Mouse (Mus musculus) limb, embryonic 12.5 days (tissue): Measurements from ENCODE around the gene Spib. TPM values are rescaled to one million over a fixed set of nuclear protein-coding genes. Genes with fewer than 3 reads are reported as not detected.

ENCODE experiments used
- ATAC-seq: fragments of 200-750 bp; cut with Nextera tagmentation; 2 replicates; pipeline ENCODE4 v1.8.0; 2017; ENCODE audit warnings: low read depth, moderate TSS enrichment; ENCODE audit not compliant: insufficient number of reproducible peaks, insufficient read depth, low FRiP score, low TSS enrichment
- H3K27ac ChIP-seq: fragments of 300-500 bp; sonication (generic); 2 replicates; pipeline ENCODE4 v1.5.1; 2016; ENCODE audit warnings: mild to moderate bottlenecking, moderate library complexity
- H3K27me3 ChIP-seq: fragments of 300-500 bp; sonication (generic); 2 replicates; pipeline ENCODE4 v1.6.1; 2016; ENCODE audit warnings: mild to moderate bottlenecking, moderate library complexity
- H3K36me3 ChIP-seq: fragments of 300-500 bp; sonication (generic); 2 replicates; pipeline ENCODE4 v1.6.1; 2016; ENCODE audit warnings: mild to moderate bottlenecking, moderate library complexity
- H3K4me1 ChIP-seq: fragments of 300-500 bp; sonication (generic); replicated peaks from 2 replicates; pipeline ENCODE4 v1.6.1; 2016
- H3K4me2 ChIP-seq: fragments of 300-500 bp; sonication (generic); 2 replicates; pipeline ENCODE4 v1.6.1; 2016; ENCODE audit warnings: mild to moderate bottlenecking, moderate library complexity
- H3K4me3 ChIP-seq: fragments of 300-500 bp; sonication (generic); replicated peaks from 2 replicates; pipeline ENCODE4 v1.5.1; 2016; ENCODE audit warnings: mild to moderate bottlenecking
- H3K9ac ChIP-seq: fragments of 300-500 bp; sonication (generic); replicated peaks from 2 replicates; pipeline ENCODE4 v1.6.1; 2016; ENCODE audit warnings: mild to moderate bottlenecking, moderate library complexity
- H3K9me3 ChIP-seq: fragments of 300-500 bp; sonication (generic); 2 replicates; pipeline ENCODE4 v1.6.1; 2016; ENCODE audit warnings: mild to moderate bottlenecking, moderate library complexity
- WGBS: fragments of 180-500 bp; shearing (Covaris S2); methylation state at CpG from one replicate; pipeline ENCODE4 v1.1.7; 2016; 5-methylcytosine and 5-hydroxymethylcytosine counted together
- polyA plus RNA-seq: library from polyadenylated mRNA; unstranded; fragments of >200 nt; fragmentation: Nextera tagmentation; extraction: Ambion mirVana; gene quantifications from 2 replicates; pipeline ENCODE4 v1.2.1, GENCODE M21; 2016

Gene Spib
- polyA plus RNA-seq, 1 experiment from 2014 or later = 0.34 TPM

- ATAC-seq = no peak
- peaks cover 10% of the 10 kb centered on the region for H3K4me1 ChIP-seq
- no peak within 1 kb of the TSS for H3K27ac ChIP-seq
- H3K27me3 ChIP-seq = peaks cover 93% of the 10 kb centered on the region
- no peak within 1 kb of the TSS for H3K4me3 ChIP-seq
- peak within 1 kb of the TSS; percentile 26 for H3K4me2 ChIP-seq
- no peaks in the 10 kb centered on the region for H3K9me3 ChIP-seq
- no peaks in the 10 kb centered on the region for H3K36me3 ChIP-seq
- WGBS = 22% methylated on average over 12 of the region's 12 CpGs
- H3K9ac ChIP-seq = no peak within 1 kb of the TSS
These were observed 7.4 kb downstream of the Spib start, which contains the start of gene Mybpc2 for GRCm38 (mm10) chr7:44524502-44524901. Mybpc2 (minus strand) TSS chr7:44524656.

DNA sequence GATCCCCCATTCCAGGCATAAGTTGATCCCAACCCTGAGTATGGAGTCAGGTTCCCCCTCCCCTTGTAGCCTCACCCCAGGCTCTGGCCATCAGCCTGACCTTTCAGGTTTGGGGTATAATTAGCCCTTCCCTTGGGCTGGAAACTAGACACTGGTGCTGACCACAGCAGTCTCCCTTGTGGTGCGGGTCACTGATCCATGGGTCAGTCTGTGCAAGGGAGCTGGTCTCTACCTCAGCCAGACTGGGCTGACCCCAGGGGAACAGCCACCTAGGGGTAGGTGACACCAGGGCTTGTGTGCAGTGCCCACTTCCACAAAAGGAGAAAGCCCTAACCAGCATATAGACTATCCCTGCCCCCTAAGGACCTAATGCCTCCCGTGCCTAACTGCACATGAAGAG, 8.8 kb downstream of the Spib start:
- no peaks in the 10 kb centered on the region for H3K36me3 ChIP-seq
- no peaks in the 10 kb centered on the region for H3K9me3 ChIP-seq
- no peak overlapping the region for H3K4me3 ChIP-seq
- H3K4me2 ChIP-seq = no peak overlapping the region
- H3K27me3 ChIP-seq = peaks cover 85% of the 10 kb centered on the region
- 60% methylated on average over 2 of the region's 2 CpGs for whole genome bisulfite sequencing
- no peak overlapping the region for H3K27ac ChIP-seq
- no peak for ATAC-seq
- H3K9ac ChIP-seq = no peak overlapping the region
- H3K4me1 ChIP-seq = peaks cover 10% of the 10 kb centered on the region

DNA sequence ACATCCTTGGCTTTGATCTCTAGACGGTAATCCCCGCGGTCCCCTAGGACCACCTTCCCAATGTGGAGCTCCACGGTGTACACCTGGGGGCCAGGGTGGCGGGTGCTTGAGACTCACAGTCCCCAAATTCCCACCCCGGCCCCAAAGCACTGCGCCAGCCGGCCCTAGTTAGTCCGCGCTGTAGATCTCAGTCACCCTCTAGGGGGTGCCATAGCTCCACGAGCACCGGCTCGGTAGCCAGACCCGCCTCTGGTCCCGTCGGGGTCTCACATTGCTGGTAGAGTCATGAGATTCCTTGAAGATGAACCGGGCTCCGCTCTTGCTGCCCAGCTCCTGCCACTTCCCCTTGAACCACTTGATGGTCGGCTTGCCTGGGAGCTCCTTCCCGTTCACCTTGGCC, 10.2 kb downstream of the Spib start:
- Histone ChIP-seq H3K4me2 (peak overlapping the region; percentile 41), H3K4me3 (no peak overlapping the region; the same call in 1 of the 2 replicates), H3K27me3 (peaks cover 71% of the 10 kb centered on the region), H3K27ac (no peak overlapping the region), H3K36me3 (no peaks in the 10 kb centered on the region), H3K9me3 (no peaks in the 10 kb centered on the region), H3K4me1 (peaks cover 10% of the 10 kb centered on the region), H3K9ac (0 out of 2 replicates have a peak overlapping the region, but pooled peaks have one; percentile 45)
- whole genome bisulfite sequencing = 4% methylated on average over 20 of the region's 20 CpGs
- peak; percentile 19; the same call in 1 of the 2 replicates for ATAC-seq

GRCm38 (mm10) chr7:44520990-44521389, 10.9 kb downstream of the Spib start:
- Histone ChIP-seq H3K36me3 (no peaks in the 10 kb centered on the region), H3K9ac (no peak overlapping the region), H3K27me3 (peaks cover 71% of the 10 kb centered on the region), H3K4me2 (no peak overlapping the region), H3K4me1 (peaks cover 10% of the 10 kb centered on the region), H3K9me3 (no peaks in the 10 kb centered on the region), H3K4me3 (no peak overlapping the region), H3K27ac (no peak overlapping the region)
- 63% methylated on average over 3 of the region's 3 CpGs for WGBS
- ATAC-seq = no peak

DNA sequence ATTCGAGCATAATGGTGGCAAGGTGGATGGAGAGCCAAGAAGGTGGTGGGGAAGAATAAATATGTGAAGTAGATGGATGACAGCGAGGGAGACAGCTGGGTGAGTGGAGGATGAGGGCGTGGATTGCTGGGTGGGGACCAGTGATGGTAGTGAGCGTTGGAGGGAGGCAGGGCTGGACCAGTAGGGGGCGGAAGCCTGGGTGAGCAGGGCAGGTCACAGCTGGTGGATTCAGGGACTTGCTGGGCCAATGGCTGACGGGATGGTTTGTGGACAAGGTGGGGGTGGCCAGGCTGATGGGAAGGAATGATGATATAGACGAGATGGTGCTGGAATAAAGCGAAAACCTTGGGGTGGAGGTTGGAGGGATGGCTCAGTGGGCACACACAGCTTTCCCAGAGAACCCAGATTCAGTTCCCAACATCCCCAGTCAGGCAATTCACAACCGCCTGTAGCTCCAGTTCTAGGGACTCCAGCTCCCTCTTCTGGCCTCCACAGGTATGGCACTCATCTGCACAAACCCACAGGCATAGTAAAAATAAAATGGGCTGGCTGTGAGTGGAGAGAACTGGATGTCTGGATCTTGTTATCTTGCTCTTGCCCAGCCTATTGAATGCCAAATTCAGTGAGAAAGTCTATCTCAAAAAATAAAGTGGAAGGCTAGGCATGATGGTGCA, 12.5 kb downstream of the Spib start:
- Histone ChIP-seq H3K4me3 (no peak overlapping the region), H3K9me3 (no peaks in the 10 kb centered on the region), H3K27me3 (peaks cover 68% of the 10 kb centered on the region), H3K27ac (no peak overlapping the region), H3K9ac (no peak overlapping the region), H3K4me1 (0 out of 2 replicates have a peak, but pooled peaks cover 4% of the 10 kb centered on the region), H3K4me2 (no peak overlapping the region), H3K36me3 (no peaks in the 10 kb centered on the region)
- 67% methylated on average over 9 of the region's 9 CpGs for WGBS
- no peak for ATAC-seq

- Histone ChIP-seq H3K9me3 (peaks cover 6% of the 10 kb centered on the region; the same call in 1 of the 2 replicates), H3K27me3 (peaks cover 45% of the 10 kb centered on the region), H3K27ac (no peak overlapping the region), H3K9ac (no peak overlapping the region), H3K4me2 (no peak overlapping the region), H3K4me3 (no peak overlapping the region), H3K4me1 (no peaks in the 10 kb centered on the region), H3K36me3 (no peaks in the 10 kb centered on the region)
- ATAC-seq = no peak
These were observed 24.4 kb downstream of the Spib start for GRCm38 (mm10) chr7:44507491-44507890.

GRCm38 (mm10) chr7:44501563-44502115, 30.2 kb downstream of the Spib start:
- 40% methylated on average over 5 of the region's 5 CpGs for WGBS
- no peak for ATAC-seq
- H3K4me3 ChIP-seq = no peak overlapping the region

GRCm38 (mm10) chr7:44500046-44500445, 31.8 kb downstream of the Spib start:
- peaks cover 13% of the 10 kb centered on the region for H3K4me1 ChIP-seq
- H3K9me3 ChIP-seq = peaks cover 5% of the 10 kb centered on the region; the same call in 1 of the 2 replicates
- ATAC-seq = no peak
- peaks cover 16% of the 10 kb centered on the region for H3K27me3 ChIP-seq
- H3K9ac ChIP-seq = no peak overlapping the region
- H3K36me3 ChIP-seq = peaks cover 4% of the 10 kb centered on the region; the same call in 1 of the 2 replicates
- H3K27ac ChIP-seq = no peak overlapping the region
- WGBS = 55% methylated on average over 20 of the region's 20 CpGs
- H3K4me2 ChIP-seq = no peak overlapping the region
- no peak overlapping the region for H3K4me3 ChIP-seq

More at GRCm38 (mm10) chr7:44501563-44502115, 30.2 kb downstream of the Spib start:
- Histone ChIP-seq H3K36me3 (peaks cover 4% of the 10 kb centered on the region; the same call in 1 of the 2 replicates), H3K27ac (no peak overlapping the region), H3K4me1 (peaks cover 5% of the 10 kb centered on the region; the same call in 1 of the 2 replicates), H3K9ac (no peak overlapping the region), H3K4me2 (no peak overlapping the region), H3K27me3 (peaks cover 16% of the 10 kb centered on the region), H3K9me3 (peaks cover 5% of the 10 kb centered on the region; the same call in 1 of the 2 replicates)

- Histone ChIP-seq H3K4me3 (no peak overlapping the region), H3K4me2 (no peak overlapping the region), H3K4me1 (peaks cover 20% of the 10 kb centered on the region), H3K9ac (no peak overlapping the region), H3K9me3 (no peaks in the 10 kb centered on the region), H3K36me3 (peaks cover 13% of the 10 kb centered on the region), H3K27ac (no peak overlapping the region), H3K27me3 (peaks cover 16% of the 10 kb centered on the region)
- ATAC-seq = no peak
- 74% methylated on average over 1 of the region's 1 CpGs for WGBS
These were observed 32.9 kb downstream of the Spib start for GRCm38 (mm10) chr7:44498922-44499321.

DNA sequence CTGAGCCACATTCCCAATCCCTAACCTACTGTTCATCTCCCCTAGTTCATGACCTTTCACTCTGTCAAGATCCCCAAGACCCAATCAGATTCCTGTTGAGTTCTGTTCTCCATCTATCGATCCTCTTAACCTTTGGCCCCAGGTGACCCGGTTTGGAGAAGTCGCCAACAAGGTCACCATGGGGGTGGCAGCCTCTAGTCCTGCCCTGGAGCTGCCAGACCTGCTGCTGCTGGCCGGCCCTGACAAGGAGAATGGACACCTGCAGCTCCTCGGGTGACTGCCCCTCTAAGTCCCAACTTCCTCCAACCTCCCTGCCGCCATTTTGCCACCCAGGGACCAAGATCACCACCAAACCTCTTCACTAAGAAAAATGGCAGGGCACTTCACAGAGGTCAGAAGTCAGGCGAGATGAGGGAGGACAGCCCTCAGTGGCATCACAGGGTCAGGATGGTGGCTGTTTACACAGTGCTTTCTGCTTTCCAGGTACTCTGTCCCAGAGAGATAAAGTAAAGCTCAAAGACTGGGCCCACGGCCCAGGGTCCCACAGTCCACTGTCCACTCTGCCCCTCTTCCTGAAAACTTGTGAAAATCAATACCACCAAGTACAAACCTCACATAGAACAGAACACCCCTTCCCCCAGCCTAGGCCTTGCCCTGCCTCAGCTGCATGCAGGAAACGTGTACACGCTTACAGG, 34.4 kb downstream of the Spib start:
- H3K9ac ChIP-seq = no peak overlapping the region
- WGBS = 84% methylated on average over 10 of the region's 10 CpGs
- peak overlapping the region; percentile 96; the same call in 1 of the 2 replicates for H3K27ac ChIP-seq

DNA sequence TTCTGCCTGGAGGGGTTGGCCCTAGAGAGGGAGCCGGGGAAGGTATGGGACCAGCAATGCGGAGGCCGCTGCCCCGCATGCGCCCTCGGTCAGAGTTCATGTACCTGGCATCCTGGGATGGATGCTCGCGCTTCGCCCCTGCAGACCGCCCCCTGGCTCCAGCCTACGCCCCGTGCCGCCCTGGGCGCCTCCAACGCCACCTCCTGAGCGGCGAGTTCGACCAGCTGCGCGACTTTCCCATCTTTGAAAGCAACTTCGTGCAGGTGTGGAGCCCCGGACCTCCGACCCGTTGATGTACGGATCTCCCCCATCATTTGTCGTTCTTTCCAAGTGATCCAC, 35.1 kb downstream of the Spib start:
- ATAC-seq = no peak
- Histone ChIP-seq H3K27ac (peak overlapping the region; percentile 96), H3K4me1 (peaks cover 20% of the 10 kb centered on the region), H3K9ac (peak overlapping the region; percentile 78), H3K9me3 (no peaks in the 10 kb centered on the region), H3K4me2 (peak overlapping the region; percentile 76), H3K4me3 (peak overlapping the region; percentile 70), H3K27me3 (peaks cover 16% of the 10 kb centered on the region), H3K36me3 (peaks cover 35% of the 10 kb centered on the region)
- WGBS = under 1% methylated on average over 25 of the region's 26 CpGs

More for the DNA sequence above, 34.4 kb downstream of the Spib start:
- Histone ChIP-seq H3K36me3 (peaks cover 27% of the 10 kb centered on the region), H3K4me3 (peak overlapping the region; percentile 70), H3K9me3 (no peaks in the 10 kb centered on the region), H3K4me2 (peak overlapping the region; percentile 76), H3K4me1 (peaks cover 20% of the 10 kb centered on the region), H3K27me3 (peaks cover 16% of the 10 kb centered on the region)
- ATAC-seq = no peak
